Mouse (Mus musculus) cerebellum, adult 2 months (tissue): ENCODE data around the gene Cdh24. TPM values are rescaled to one million over a fixed set of nuclear protein-coding genes. Genes with fewer than 3 reads are reported as not detected.

Source experiments
- DNase-seq, 2 experiments: peaks; one replicate each; pipeline ENCODE4 v3.0.0; 2021
- H3K27ac ChIP-seq: fragments of 200-500 bp; 2 replicates; pipeline ENCODE4 v1.5.1; 2012; ENCODE audit warnings: low read length, control low read depth, inconsistent platforms; ENCODE audit not compliant: insufficient read depth
- H3K27me3 ChIP-seq: fragments of 200-500 bp; 2 replicates; pipeline ENCODE4 v1.6.1; 2012; ENCODE audit warnings: inconsistent platforms, mild to moderate bottlenecking, low read length, moderate library complexity; ENCODE audit not compliant: control insufficient read depth, insufficient read depth
- H3K4me1 ChIP-seq: fragments of 200-500 bp; 2 replicates; pipeline ENCODE4 v1.6.1; 2011; ENCODE audit warnings: low read length; ENCODE audit not compliant: control insufficient read depth, insufficient read depth
- H3K4me3 ChIP-seq: fragments of 200-500 bp; replicated peaks from 2 replicates; pipeline ENCODE3; 2011; ENCODE audit warnings: mild to moderate bottlenecking, low read depth, low read length, control low read depth; ENCODE audit not compliant: insufficient read depth
- CTCF ChIP-seq: fragments of 200-500 bp; IDR thresholded peaks from 2 replicates; pipeline ENCODE4 v1.5.1; 2011; ENCODE audit warnings: low read depth, mild to moderate bottlenecking, control low read depth, low read length, moderate library complexity, borderline replicate concordance; ENCODE audit not compliant: insufficient read depth
- POLR2A ChIP-seq: fragments of 200-500 bp; IDR thresholded peaks from 2 replicates; pipeline ENCODE4 v1.6.1; 2011; ENCODE audit warnings: low read length, control low read depth, borderline replicate concordance; ENCODE audit not compliant: insufficient read depth
- WGBS: fragments of 180-500 bp; shearing (Covaris S2); methylation state at CpG from one replicate; pipeline ENCODE4 v1.1.7; 2018; 5-methylcytosine and 5-hydroxymethylcytosine counted together
- polyA plus RNA-seq: library from polyadenylated mRNA; depleted of rRNA; stranded (reverse); fragments of >200 nt; gene quantifications from 2 replicates; pipeline ENCODE4 v1.2.3, GENCODE M21; 2012

Cdh24 gene
- polyA plus RNA-seq, 1 experiment = 10.3 TPM

DNA sequence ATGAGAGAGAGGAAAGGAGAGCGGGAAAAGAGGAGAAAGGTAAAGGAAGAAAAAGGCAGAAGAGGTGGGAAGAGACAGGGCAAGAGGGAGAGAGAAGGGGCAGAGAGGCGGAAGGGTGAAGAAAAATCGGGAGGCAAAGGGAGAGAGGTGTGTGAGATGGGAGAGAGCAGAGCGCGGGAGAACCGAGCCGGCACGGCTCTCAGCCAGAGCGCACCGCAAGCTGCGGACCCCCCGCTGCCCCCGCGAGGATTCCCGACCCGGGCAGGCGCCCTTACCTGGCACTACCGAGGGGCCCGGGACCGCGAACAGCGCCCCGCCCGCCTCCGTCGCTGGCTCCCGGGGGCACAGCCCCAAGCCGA lies 239 bp downstream of the Cdh24 start, which contains the start of gene Gm17606:
Gm17606 (plus strand) TSS at position 7 of the 359 bp plus-strand sequence.
- H3K27ac ChIP-seq = no peak within 1 kb of the TSS
- H3K4me3 ChIP-seq = peak within 1 kb of the TSS; percentile 78
- no peaks in the 10 kb centered on the region for H3K4me1 ChIP-seq
- no peak for DNase-seq
- no peak for TF ChIP-seq CTCF
- no peak for TF ChIP-seq POLR2A
- WGBS = 1% methylated on average over 28 of the region's 28 CpGs
- no peaks in the 10 kb centered on the region for H3K27me3 ChIP-seq

DNA sequence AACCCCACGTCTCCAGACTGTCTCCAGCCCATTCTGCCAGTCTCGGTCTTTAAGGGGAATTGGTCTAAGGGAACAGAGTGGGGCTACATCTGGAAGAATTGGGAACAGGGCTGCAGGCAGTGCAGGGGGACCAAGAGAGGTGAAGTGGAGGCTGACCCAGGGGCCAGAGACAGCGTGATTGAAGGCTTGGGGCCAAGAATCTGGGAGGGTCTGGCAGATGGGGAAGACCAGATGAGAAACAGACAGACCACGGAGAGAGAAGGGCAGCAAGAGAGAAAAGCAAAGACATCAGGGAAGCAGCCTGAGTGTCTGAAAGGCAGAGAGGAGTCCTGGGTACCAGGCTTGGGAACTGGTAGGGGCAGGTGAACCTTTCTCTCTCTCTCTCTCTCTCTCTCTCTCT lies 1.0 kb downstream of the Cdh24 start:
- Histone ChIP-seq H3K27me3 (no peaks in the 10 kb centered on the region), H3K27ac (no peak overlapping the region), H3K4me3 (no peak overlapping the region), H3K4me1 (no peaks in the 10 kb centered on the region)
- no peak for DNase-seq
- 55% methylated on average over 4 of the region's 4 CpGs for WGBS
- TF ChIP-seq POLR2A (no peak), CTCF (no peak)

DNA sequence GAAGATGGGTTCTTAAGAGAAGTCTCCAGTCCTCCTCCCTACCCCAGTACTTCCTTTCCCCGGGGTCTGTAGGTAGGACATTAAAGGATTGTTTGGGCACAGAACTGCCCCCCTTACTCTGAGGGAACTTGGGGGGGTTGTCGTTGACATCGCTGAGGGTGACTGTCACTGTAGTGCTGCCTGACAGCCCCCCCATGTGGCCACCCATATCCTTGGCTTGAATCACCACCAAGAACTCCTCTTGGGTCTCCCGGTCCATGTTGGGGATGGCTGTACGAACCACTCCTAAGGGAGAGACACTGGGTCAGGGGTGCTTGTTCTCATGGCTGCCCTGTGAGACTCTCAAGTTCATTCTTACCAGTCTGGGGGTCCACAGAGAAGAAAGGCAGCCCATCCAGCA lies 3.0 kb downstream of the Cdh24 start:
- TF ChIP-seq CTCF (no peak), POLR2A (no peak)
- WGBS = 53% methylated on average over 5 of the region's 5 CpGs
- no peaks in the 10 kb centered on the region for H3K27me3 ChIP-seq
- no peak for DNase-seq
- no peak overlapping the region for H3K27ac ChIP-seq
- H3K4me3 ChIP-seq = no peak overlapping the region
- H3K4me1 ChIP-seq = no peaks in the 10 kb centered on the region

DNA sequence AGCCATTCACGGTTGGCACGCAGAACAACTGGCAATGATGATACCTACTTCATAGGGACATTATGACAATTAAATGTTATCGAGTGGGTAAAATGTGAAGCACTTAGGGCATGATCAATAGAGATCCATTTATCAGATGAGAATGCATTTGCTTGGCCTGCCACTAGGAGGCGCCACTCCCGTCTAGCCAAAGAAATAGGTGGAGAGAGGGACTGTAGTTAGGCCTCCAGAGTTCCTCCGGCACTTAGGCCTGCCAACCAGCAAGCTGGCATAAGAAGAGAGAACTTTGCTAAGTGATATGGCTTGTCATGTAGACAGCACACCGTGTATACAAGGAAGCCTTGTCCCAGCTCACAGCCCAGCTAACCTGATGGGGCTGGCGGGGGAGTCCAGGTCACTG lies 4.2 kb downstream of the Cdh24 start:
- Histone ChIP-seq H3K27ac (no peak overlapping the region), H3K4me3 (no peak overlapping the region), H3K27me3 (no peaks in the 10 kb centered on the region), H3K4me1 (no peaks in the 10 kb centered on the region)
- 49% methylated on average over 8 of the region's 8 CpGs for WGBS
- peak in 1 of 2 experiments; percentile 56 for DNase-seq
- TF ChIP-seq CTCF = peak; percentile 84
- no peak for TF ChIP-seq POLR2A

DNA sequence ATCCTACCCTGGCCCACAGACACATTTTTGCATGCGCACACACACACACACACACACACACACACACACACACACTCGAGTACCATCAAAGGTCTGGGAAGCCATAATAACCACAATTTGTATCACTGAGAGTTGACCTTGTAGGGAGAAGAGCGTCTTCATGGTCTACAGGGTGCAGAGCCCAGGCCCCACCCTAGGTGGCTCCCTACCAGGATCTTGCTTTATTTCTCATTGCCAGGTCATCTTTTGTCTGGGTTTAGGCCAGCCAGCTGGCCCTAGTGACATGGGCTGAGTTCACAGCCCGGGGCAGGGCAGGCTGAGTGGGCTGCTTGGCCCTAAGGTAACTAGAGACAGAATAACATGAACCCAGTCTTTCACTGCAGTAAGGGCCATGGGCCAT lies 7.0 kb downstream of the Cdh24 start:
- no peak for DNase-seq
- WGBS = 58% methylated on average over 4 of the region's 4 CpGs
- Histone ChIP-seq H3K27me3 (no peaks in the 10 kb centered on the region), H3K27ac (no peak overlapping the region), H3K4me1 (no peaks in the 10 kb centered on the region), H3K4me3 (no peak overlapping the region)
- TF ChIP-seq CTCF = no peak
- TF ChIP-seq POLR2A = no peak

DNA sequence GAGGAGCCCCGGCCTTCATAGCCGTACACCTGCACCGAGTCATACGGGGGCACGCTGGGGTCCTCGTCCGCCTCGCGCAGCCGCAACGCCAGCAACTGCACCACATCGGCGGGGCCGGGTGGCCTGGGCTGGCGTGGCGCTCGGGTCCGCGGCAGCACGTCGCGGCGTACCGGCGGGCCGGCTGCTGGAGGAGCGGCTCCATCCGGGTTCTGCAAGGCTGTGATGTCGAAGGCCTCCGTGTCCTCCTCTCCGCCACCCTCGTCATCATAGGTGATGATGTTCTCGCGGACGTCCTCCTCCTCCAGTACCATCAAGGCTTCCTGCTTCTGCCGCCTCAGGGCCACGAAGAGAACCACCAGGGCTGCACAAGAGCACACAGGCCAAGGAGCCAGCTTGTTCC lies 8.9 kb downstream of the Cdh24 start:
- Histone ChIP-seq H3K27me3 (no peaks in the 10 kb centered on the region), H3K27ac (no peak overlapping the region), H3K4me3 (no peak overlapping the region), H3K4me1 (no peaks in the 10 kb centered on the region)
- DNase-seq = no peak
- whole genome bisulfite sequencing = 91% methylated on average over 37 of the region's 37 CpGs
- TF ChIP-seq POLR2A = no peak
- TF ChIP-seq CTCF = no peak

DNA sequence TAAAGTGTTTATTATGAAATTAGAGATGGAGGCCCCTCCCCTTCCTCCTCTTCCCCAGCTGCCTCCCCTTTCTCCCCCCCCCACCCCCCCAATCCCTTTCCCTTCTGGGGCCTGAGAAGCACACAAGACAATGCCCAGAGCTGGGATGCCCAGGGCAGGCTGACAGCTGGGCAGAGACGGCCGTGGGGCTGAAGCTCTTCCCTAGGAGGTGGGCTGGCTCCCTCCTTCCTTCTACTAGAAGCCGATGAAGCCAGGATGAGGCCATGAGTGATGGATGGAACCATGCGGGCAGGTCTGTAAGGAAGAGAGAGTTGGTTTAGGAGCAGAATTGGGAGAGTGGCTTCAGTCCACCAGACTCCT lies 9.9 kb downstream of the Cdh24 start:
- WGBS = 35% methylated on average over 4 of the region's 4 CpGs
- Histone ChIP-seq H3K4me3 (no peak overlapping the region), H3K27me3 (no peaks in the 10 kb centered on the region), H3K4me1 (no peaks in the 10 kb centered on the region), H3K27ac (no peak overlapping the region)
- TF ChIP-seq CTCF (no peak), POLR2A (no peak)
- DNase-seq = no peak

DNA sequence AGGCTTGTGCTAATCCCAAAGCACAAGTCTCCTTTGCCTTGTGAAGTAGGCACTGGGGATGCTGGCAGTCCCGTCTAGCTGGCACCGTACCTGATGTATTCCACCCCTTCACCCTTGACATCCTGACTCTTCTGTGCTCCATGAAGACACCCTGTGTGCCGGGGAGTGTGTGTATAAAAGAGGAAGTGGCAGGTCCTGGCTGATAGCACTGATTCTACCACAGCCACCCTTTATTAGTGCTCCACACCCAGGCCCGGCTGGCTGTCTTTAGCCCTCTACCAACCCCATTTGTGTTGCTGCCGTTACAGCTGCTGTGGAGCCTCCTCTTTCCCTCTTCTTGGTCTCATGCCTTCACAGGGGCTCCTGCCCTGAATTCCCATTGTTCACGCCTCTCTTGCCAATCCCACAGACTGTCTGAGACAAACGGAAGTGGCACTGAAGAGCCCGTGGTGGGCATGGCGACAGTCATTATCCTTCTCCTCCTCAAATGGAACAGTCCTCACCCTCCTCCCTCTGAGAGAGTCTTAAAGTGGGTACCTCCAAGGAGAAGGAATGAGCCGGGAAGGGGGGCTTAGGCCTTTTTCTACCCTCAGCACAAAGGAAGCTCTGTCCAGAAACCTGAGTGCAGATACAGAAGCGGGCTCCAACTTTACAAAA lies 10.5 kb downstream of the Cdh24 start:
- no peak for DNase-seq
- 59% methylated on average over 11 of the region's 11 CpGs for WGBS
- TF ChIP-seq CTCF (no peak), POLR2A (no peak)
- Histone ChIP-seq H3K4me1 (no peaks in the 10 kb centered on the region), H3K4me3 (no peak overlapping the region), H3K27ac (no peak overlapping the region), H3K27me3 (no peaks in the 10 kb centered on the region)

DNA sequence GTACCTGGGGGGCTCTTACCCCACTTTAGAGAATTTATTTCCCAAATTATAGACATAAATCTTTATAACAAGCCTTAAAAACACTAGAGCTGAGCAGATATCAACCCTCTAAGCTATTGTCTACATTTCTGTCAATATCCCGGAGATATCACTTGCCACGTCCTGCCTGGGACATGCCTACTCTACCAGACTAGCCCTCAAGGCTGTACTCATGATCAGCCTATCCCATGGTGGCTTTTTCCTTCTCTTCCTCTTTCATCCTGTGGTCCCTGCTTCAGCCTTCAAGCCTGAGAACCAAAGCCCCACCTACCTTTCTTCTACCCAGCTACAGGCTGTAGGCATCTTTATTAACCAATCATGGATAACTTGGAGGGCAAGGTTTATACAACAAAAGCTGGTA lies 11.4 kb downstream of the Cdh24 start:
- TF ChIP-seq POLR2A = no peak
- TF ChIP-seq CTCF = no peak
- 92% methylated on average over 2 of the region's 2 CpGs for whole genome bisulfite sequencing
- Histone ChIP-seq H3K4me1 (no peaks in the 10 kb centered on the region), H3K4me3 (no peak overlapping the region), H3K27ac (no peak overlapping the region), H3K27me3 (no peaks in the 10 kb centered on the region)
- no peak for DNase-seq
